Mouse (Mus musculus) limb, embryonic 10.5 days (tissue): ENCODE results near the gene Nfatc3. TPM values are rescaled to one million over a fixed set of nuclear protein-coding genes. Genes with fewer than 3 reads are reported as not detected.
A peak's percentile ranks its signal among the peaks of the same experiment; 100 is the strongest.
"Not testable (repeated sequence)": the region's sequence is repeated elsewhere in the genome, so short reads cannot be mapped to it uniquely, and the experiment has no call there.

Source experiments
- DNase-seq: peaks from one replicate; pipeline ENCODE4 v3.0.0-alpha.2; 2017; ENCODE audit warnings: low spot score
- H3K27ac ChIP-seq: fragments of 300-500 bp; sonication (generic); 2 replicates; pipeline ENCODE4 v1.5.1; 2016; ENCODE audit warnings: mild to moderate bottlenecking
- H3K27me3 ChIP-seq: fragments of 300-500 bp; sonication (generic); 2 replicates; pipeline ENCODE4 v1.6.1; 2016; ENCODE audit warnings: low read depth, mild to moderate bottlenecking; ENCODE audit not compliant: poor library complexity, severe bottlenecking
- H3K36me3 ChIP-seq: fragments of 300-500 bp; sonication (generic); 2 replicates; pipeline ENCODE4 v1.6.1; 2016; ENCODE audit warnings: mild to moderate bottlenecking, moderate library complexity
- H3K4me1 ChIP-seq: fragments of 300-500 bp; sonication (generic); 2 replicates; pipeline ENCODE4 v1.6.1; 2016
- H3K4me3 ChIP-seq: fragments of 300-500 bp; sonication (generic); 2 replicates; pipeline ENCODE4 v1.5.1; 2016; ENCODE audit warnings: mild to moderate bottlenecking, moderate library complexity
- H3K9me3 ChIP-seq: fragments of 300-500 bp; sonication (generic); replicated peaks from 2 replicates; pipeline ENCODE4 v1.6.1; 2016; ENCODE audit warnings: mild to moderate bottlenecking
- WGBS: fragments of 180-500 bp; shearing (Covaris S2); methylation state at CpG from one replicate; pipeline ENCODE4 v1.1.7; 2016; 5-methylcytosine and 5-hydroxymethylcytosine counted together
- polyA plus RNA-seq: library from polyadenylated mRNA; unstranded; fragments of >200 nt; fragmentation: Nextera tagmentation; extraction: Ambion mirVana; gene quantifications from 2 replicates; pipeline ENCODE4 v1.2.1, GENCODE M21; 2016

Nfatc3 gene
- 7.9 TPM in 2 replicates for polyA plus RNA-seq

- no peaks in the 10 kb centered on the region for H3K27me3 ChIP-seq
- DNase-seq, result peak; percentile 93
- under 1% methylated on average over 52 of the region's 52 CpGs for WGBS
- 0 out of 2 replicates have a peak, but pooled peaks cover 4% of the 10 kb centered on the region for H3K36me3 ChIP-seq
- peaks cover 24% of the 10 kb centered on the region for H3K4me1 ChIP-seq
- no peaks in the 10 kb centered on the region for H3K9me3 ChIP-seq
- peak within 1 kb of the TSS; percentile 97 for H3K4me3 ChIP-seq
- H3K27ac ChIP-seq, result peak within 1 kb of the TSS; percentile 97
Observed at GRCm38 (mm10) chr8:106058731-106059612, at the start of gene Nfatc3. Nfatc3 (plus strand) TSS chr8:106058840.

GRCm38 (mm10) chr8:106010748-106011642, 47.6 kb upstream of the Nfatc3 start:
- 1% methylated on average over 74 of the region's 74 CpGs for WGBS
- H3K27ac ChIP-seq, result peak overlapping the region; percentile 89
- H3K9me3 ChIP-seq, result no peaks in the 10 kb centered on the region

GRCm38 (mm10) chr8:106011643-106011986, 47.0 kb upstream of the Nfatc3 start, which contains the start of gene Ddx28:
Ddx28 (minus strand) TSS chr8:106011882.
- Histone ChIP-seq H3K36me3 (peaks cover 28% of the 10 kb centered on the region), H3K4me1 (peaks cover 21% of the 10 kb centered on the region), H3K9me3 (no peaks in the 10 kb centered on the region), H3K27me3 (no peaks in the 10 kb centered on the region), H3K27ac (peak within 1 kb of the TSS; percentile 89), H3K4me3 (peak within 1 kb of the TSS; percentile 84)
- DNase-seq, result no peak
- 3% methylated on average over 6 of the region's 6 CpGs for WGBS

More at GRCm38 (mm10) chr8:106010748-106011642, 47.6 kb upstream of the Nfatc3 start:
- Histone ChIP-seq H3K36me3 (peaks cover 23% of the 10 kb centered on the region), H3K27me3 (no peaks in the 10 kb centered on the region), H3K4me1 (peaks cover 21% of the 10 kb centered on the region), H3K4me3 (peak overlapping the region; percentile 84)
- DNase-seq, result peak; percentile 97

- peaks cover 21% of the 10 kb centered on the region for H3K4me1 ChIP-seq
- H3K36me3 ChIP-seq, result peaks cover 33% of the 10 kb centered on the region
- H3K27me3 ChIP-seq, H3K9me3 ChIP-seq, H3K27ac ChIP-seq, DNase-seq: not testable (repeated sequence)
- peak overlapping the region; percentile 84 for H3K4me3 ChIP-seq
- 85% methylated on average over 8 of the region's 8 CpGs for WGBS
Observed at GRCm38 (mm10) chr8:106012203-106012602, 46.4 kb upstream of the Nfatc3 start.

GRCm38 (mm10) chr8:106016284-106016683, 42.4 kb upstream of the Nfatc3 start:
- no peak overlapping the region for H3K4me3 ChIP-seq
- peaks cover 37% of the 10 kb centered on the region for H3K36me3 ChIP-seq
- no peak overlapping the region for H3K27ac ChIP-seq
- H3K9me3 ChIP-seq, result no peaks in the 10 kb centered on the region
- peaks cover 7% of the 10 kb centered on the region; the same call in 1 of the 2 replicates for H3K4me1 ChIP-seq
- DNase-seq, result no peak
- H3K27me3 ChIP-seq, result no peaks in the 10 kb centered on the region
- WGBS, result 92% methylated on average over 6 of the region's 6 CpGs

GRCm38 (mm10) chr8:106017130-106017529, 41.5 kb upstream of the Nfatc3 start:
- H3K36me3 ChIP-seq, result peaks cover 42% of the 10 kb centered on the region
- H3K4me1 ChIP-seq, result no peaks in the 10 kb centered on the region
- H3K27ac ChIP-seq, result no peak overlapping the region
- H3K9me3 ChIP-seq, result no peaks in the 10 kb centered on the region
- no peaks in the 10 kb centered on the region for H3K27me3 ChIP-seq
- no peak overlapping the region for H3K4me3 ChIP-seq
- DNase-seq, result no peak
- 93% methylated on average over 7 of the region's 7 CpGs for WGBS

- Histone ChIP-seq H3K4me3 (no peak overlapping the region), H3K36me3 (peaks cover 43% of the 10 kb centered on the region), H3K27me3 (no peaks in the 10 kb centered on the region), H3K4me1 (no peaks in the 10 kb centered on the region), H3K27ac (no peak overlapping the region), H3K9me3 (no peaks in the 10 kb centered on the region)
- DNase-seq, result no peak
- 91% methylated on average over 3 of the region's 3 CpGs for WGBS
Observed at GRCm38 (mm10) chr8:106018039-106018438, 40.6 kb upstream of the Nfatc3 start.

- Histone ChIP-seq H3K27me3 (no peaks in the 10 kb centered on the region), H3K4me3 (no peak overlapping the region), H3K4me1 (no peaks in the 10 kb centered on the region)
Observed at GRCm38 (mm10) chr8:106022483-106022882, 36.2 kb upstream of the Nfatc3 start.

GRCm38 (mm10) chr8:106038721-106039120, 19.9 kb upstream of the Nfatc3 start:
- Histone ChIP-seq H3K4me3 (no peak overlapping the region), H3K27ac (no peak overlapping the region), H3K27me3 (no peaks in the 10 kb centered on the region), H3K4me1 (no peaks in the 10 kb centered on the region), H3K36me3 (peaks cover 17% of the 10 kb centered on the region), H3K9me3 (no peaks in the 10 kb centered on the region)
- DNase-seq, result no peak
- 92% methylated on average over 10 of the region's 10 CpGs for WGBS

More at GRCm38 (mm10) chr8:106022483-106022882, 36.2 kb upstream of the Nfatc3 start:
- Histone ChIP-seq H3K36me3 (peaks cover 47% of the 10 kb centered on the region), H3K27ac (no peak overlapping the region), H3K9me3 (no peaks in the 10 kb centered on the region)
- peak; percentile 81 for DNase-seq

- Histone ChIP-seq H3K4me3 (no peak overlapping the region), H3K27ac (no peak overlapping the region), H3K27me3 (no peaks in the 10 kb centered on the region), H3K4me1 (no peaks in the 10 kb centered on the region), H3K9me3 (no peaks in the 10 kb centered on the region), H3K36me3 (peaks cover 17% of the 10 kb centered on the region)
- no peak for DNase-seq
- 87% methylated on average over 4 of the region's 4 CpGs for WGBS
Observed at GRCm38 (mm10) chr8:106039605-106040004, 19.0 kb upstream of the Nfatc3 start.

GRCm38 (mm10) chr8:106040218-106040617, 18.4 kb upstream of the Nfatc3 start:
- Histone ChIP-seq H3K9me3 (no peaks in the 10 kb centered on the region), H3K36me3 (peaks cover 21% of the 10 kb centered on the region), H3K4me1 (no peaks in the 10 kb centered on the region), H3K27ac (no peak overlapping the region), H3K27me3 (no peaks in the 10 kb centered on the region), H3K4me3 (no peak overlapping the region)
- 72% methylated on average over 4 of the region's 4 CpGs for WGBS
- no peak for DNase-seq

- Histone ChIP-seq H3K4me1 (no peaks in the 10 kb centered on the region), H3K27ac (no peak overlapping the region), H3K36me3 (peaks cover 17% of the 10 kb centered on the region), H3K27me3 (no peaks in the 10 kb centered on the region), H3K9me3 (no peaks in the 10 kb centered on the region), H3K4me3 (no peak overlapping the region)
- DNase-seq, result no peak
- 84% methylated on average over 2 of the region's 2 CpGs for WGBS
Observed at GRCm38 (mm10) chr8:106043055-106043454, 15.6 kb upstream of the Nfatc3 start.

GRCm38 (mm10) chr8:106044151-106044550, 14.5 kb upstream of the Nfatc3 start:
- 91% methylated on average over 3 of the region's 3 CpGs for WGBS
- Histone ChIP-seq H3K9me3 (no peaks in the 10 kb centered on the region), H3K27ac (no peak overlapping the region), H3K4me3 (no peak overlapping the region), H3K36me3 (peaks cover 21% of the 10 kb centered on the region), H3K4me1 (no peaks in the 10 kb centered on the region), H3K27me3 (no peaks in the 10 kb centered on the region)
- no peak for DNase-seq
